Mouse (Mus musculus) cerebellum, adult 8-10 months (tissue): ENCODE results near the gene Flad1.

Experiments
- DNase-seq: peaks from one replicate; pipeline ENCODE4 v3.0.0; 2022

Flad1 gene

DNA sequence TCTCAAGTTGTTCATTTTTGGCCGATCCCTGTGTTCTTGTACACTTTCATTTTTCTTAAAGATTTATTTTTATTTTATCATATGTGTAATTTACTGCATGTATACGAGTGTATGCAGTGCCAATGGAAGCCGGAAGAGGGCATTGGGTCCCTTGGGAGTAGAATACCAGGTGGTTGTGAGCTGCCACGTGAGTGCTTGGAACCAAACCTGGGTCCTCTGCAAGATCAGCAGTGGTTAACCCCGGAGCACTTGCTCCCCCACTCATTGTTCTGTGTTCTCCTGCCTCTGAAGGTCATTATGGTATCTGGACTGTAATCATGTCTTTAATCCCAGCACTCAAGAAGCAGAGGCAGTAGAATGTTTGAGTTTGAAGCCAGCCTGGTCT, 13.5 kb upstream of the Flad1 start:
- no peak for DNase-seq

DNA sequence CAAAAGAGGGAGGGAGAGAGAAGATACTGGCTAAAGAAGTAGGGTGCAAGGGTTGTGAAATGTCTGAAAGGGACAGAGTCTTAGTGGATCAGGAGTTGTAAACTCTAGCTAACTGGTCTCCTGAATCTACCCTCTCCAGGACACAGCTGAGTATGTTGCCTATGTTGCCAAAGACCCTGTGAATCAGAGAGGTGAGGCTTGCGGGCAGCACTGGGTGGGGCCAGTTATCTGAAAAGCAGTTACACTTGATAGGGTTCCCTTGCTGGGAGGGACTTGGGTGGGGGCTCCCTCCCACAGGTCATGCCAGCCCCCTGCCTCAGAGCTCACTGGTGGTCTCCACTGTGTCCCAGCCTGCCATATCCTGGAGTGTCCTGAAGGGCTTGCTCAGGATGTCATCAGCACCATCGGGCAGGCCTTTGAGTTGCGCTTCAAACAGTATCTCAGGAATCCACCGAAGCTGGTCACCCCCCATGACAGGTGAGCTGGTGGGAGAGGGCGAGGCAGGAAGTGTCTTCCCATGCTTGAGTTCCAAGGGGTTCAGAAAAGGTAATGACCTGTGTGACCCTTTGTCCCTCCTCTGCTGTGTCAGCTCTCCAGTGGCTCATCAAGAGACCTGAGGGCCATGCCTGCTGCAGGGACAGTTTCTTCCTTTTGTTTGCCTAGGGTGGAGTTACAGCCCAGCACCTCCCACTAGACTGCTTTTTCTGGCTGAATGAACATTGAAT, 12.9 kb upstream of the Flad1 start:
- DNase-seq = no peak

DNA sequence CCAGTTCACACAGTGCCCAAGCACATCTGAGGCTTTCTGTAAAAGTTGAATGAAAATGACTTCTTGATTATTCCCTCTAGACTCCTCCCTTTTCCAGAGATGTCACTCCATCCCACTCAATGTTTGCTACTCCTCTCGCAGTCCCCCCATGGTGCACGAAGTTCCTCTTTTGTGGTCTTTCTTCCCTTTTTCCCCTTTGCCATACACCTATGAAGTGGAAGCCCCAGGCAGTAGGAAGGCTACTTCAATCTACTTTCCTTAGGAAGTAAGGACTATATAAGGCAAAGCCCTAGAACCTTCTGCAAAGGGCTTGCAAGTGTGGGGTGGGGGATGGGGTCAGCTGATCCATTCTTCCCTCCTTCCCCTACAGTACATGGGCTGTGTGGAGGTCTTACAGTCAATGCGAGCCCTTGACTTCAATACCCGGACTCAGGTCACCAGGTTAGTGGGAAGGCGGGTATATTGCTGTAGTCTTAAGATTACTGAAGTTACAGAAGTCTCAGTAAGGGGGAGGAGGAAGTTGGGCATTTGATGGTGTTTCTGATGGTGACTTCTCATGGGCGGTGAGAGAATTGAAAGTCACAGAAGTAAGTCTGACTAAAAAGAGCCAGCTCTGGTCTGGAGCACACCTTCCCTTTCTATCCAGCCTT, 11.0 kb upstream of the Flad1 start:
- no peak for DNase-seq

DNA sequence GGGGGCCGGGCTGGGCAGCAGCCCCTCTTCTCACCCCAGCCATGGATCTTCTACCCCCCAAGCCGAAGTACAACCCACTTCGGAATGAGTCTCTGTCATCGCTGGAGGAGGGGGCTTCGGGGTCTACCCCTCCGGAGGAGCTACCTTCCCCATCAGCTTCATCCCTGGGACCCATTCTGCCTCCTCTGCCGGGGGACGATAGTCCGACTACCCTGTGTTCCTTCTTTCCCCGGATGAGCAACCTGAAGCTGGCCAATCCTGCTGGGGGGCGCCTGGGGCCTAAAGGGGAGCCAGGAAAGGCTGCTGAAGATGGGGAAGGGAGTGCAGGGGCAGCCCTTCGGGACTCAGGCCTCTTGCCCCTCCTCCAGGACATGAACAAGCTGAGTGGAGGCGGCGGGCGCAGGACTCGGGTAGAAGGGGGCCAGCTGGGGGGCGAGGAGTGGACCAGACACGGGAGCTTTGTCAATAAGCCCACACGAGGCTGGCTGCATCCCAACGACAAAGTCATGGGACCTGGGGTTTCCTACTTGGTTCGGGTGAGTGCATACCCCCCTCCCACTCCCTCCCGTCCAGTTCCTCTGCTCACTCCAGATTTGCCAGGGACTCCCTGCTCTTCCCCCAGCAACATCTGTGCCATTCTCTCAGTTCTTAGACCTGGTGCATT, 10.3 kb upstream of the Flad1 start:
- DNase-seq = no peak

DNA sequence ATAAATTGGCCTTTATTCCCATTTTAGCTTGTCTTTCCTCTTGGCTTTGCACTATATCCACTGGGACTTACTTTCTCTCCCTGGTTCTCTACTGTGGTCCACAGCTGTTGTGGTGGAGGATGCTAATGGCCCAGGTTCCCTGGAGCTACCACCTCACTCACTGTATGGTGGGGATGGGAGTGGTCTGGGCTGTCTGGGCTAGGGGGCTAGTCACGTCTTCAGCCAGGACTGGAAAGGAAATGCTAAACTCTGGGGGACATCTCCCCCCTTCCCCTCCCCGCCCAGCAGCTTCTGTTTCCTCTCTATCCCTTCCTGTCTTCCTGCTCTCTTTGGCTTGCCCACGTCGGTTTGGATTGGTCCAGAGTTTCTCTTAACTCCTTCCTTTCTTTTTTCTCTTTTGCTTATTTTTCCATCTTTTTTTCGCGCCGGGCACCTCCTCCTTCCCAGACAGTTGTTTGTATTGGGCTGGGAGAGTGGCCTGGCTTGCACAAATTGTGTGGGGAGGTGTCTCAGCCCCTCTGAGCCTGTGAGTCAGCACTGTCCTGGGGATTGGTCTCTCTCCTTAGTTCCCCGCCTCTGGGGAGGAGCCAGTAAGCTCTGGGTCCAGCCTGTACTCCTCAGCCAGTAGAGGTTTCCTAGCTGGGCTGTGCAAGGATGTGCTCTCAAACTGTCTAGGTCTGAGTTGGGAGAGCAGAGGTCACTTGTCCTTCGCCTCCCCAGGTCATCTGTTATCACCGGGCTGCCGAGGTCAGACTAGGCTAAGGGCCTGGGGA, 9.5 kb upstream of the Flad1 start:
- DNase-seq = peak; percentile 48

DNA sequence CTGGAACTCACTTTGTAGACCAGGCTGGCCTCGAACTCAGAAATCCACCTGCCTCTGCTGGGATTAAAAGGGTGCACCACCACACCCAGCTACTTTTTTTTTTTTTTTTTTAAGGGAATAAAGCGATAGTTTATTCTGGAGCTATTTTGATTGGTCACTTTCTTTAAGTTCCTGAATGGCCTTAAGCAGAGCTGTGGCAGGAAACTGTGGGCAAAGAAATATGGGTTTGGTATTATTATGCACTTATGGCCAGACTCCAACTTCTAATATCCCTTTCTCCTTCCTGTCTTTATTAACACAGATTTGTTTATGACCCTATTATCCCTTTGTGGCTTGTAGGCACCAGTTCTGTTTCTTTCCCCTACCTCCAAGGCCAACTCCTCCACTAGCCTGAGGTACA, 8.8 kb upstream of the Flad1 start:
- no peak for DNase-seq

DNA sequence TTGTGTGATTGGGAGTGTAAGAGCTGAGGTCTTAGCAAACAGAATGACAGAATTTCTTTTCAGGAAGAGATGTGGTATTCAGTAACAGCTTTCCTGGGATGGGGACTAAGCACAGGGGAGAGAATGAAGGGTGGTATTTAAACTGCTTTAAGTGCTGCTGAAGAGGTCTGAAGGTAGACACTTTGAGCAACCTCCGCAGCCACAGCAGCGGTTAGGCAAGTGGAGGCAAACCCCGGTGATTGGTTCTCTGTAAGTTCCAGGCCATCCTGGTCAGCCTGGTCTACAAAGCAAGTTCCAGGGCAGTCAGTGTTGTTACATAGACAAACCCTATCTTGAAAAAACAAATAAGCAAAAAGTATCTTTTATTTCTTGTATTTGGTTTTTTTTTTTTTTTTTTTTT, 8.3 kb upstream of the Flad1 start:
- DNase-seq = no peak

DNA sequence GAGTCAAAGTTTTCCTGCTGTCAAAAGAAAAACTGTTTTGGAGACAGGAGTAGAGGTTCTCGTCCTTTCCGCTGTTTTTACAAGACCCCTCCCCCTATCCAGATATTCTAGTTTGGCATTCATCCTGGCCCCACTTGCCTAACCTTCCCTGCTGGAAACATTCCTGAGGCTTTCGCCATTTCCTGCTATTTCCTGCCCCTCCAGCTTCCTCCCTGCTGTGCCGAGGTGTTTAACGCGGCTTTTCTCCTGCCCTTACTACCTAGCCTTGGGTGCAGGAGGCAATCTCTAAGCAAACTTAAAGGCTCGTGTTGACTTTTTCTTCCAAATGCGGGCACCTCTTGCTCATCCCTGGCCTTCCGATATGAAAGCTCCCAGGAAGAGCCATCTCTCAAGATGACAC, 7.9 kb upstream of the Flad1 start:
- DNase-seq = no peak

DNA sequence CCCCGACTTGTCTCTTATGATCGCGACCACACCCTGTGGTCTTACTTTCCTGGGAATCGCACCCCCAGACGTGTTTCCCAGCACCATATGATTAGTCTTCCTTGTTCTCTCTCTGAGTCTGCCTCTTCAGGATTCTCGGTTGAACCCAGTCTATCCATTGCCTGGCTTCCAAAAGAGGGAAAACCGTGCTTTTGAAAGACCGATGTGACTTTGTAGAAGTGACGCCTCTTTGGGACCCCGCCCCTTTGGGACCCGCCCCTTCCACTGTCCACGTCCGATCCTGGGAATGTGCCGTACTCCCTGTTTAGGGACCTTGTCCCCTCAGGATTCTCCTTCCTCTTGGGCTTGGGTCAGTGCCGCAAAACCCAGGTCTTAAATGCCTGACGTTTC, 7.2 kb upstream of the Flad1 start:
- DNase-seq = peak; percentile 37

- peak; percentile 84 for DNase-seq
Measured at GRCm38 (mm10) chr3:89418170-89418860, 6.6 kb upstream of the Flad1 start, which contains the start of the genes Cks1b and Shc1. TSS of gene Cks1b (minus strand) at chr3:89418383. TSS of gene Shc1 (plus strand) at chr3:89418443.

- DNase-seq = no peak
Measured at GRCm38 (mm10) chr3:89417840-89418169, 6.1 kb upstream of the Flad1 start.

GRCm38 (mm10) chr3:89417131-89417530, 5.5 kb upstream of the Flad1 start:
- no peak for DNase-seq

GRCm38 (mm10) chr3:89416158-89416557, 4.5 kb upstream of the Flad1 start:
- no peak for DNase-seq

GRCm38 (mm10) chr3:89410864-89411263, 806 bp downstream of the Flad1 start:
- no peak for DNase-seq

- no peak for DNase-seq
Measured at GRCm38 (mm10) chr3:89409701-89410100, 2.0 kb downstream of the Flad1 start.

GRCm38 (mm10) chr3:89408448-89408847, 3.2 kb downstream of the Flad1 start:
- no peak for DNase-seq

GRCm38 (mm10) chr3:89406887-89407286, 4.8 kb downstream of the Flad1 start:
- DNase-seq = no peak

GRCm38 (mm10) chr3:89402693-89403092, 9.0 kb downstream of the Flad1 start, which contains the start of gene Lenep:
TSS of gene Lenep (minus strand) at chr3:89402793.
- no peak for DNase-seq

GRCm38 (mm10) chr3:89401329-89401728, 10.3 kb downstream of the Flad1 start:
- DNase-seq = no peak

DNA sequence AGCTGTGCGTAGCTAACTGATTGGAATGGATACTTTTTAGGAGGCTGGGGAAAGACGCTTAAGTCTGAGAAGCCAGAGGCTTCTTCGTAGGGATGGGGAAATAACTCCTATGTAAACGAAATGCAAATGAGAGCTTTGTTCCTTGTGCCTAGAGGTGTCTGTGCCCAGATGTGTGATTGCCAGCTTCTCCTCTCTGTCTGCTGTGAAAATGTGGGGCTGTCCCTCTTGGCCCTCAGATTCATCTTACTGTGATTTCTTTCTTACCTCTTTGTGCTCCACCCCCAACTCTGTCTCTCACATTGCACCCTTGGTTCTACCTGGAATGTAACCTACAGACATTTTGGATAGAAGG, 15.0 kb downstream of the Flad1 start:
- no peak for DNase-seq

DNA sequence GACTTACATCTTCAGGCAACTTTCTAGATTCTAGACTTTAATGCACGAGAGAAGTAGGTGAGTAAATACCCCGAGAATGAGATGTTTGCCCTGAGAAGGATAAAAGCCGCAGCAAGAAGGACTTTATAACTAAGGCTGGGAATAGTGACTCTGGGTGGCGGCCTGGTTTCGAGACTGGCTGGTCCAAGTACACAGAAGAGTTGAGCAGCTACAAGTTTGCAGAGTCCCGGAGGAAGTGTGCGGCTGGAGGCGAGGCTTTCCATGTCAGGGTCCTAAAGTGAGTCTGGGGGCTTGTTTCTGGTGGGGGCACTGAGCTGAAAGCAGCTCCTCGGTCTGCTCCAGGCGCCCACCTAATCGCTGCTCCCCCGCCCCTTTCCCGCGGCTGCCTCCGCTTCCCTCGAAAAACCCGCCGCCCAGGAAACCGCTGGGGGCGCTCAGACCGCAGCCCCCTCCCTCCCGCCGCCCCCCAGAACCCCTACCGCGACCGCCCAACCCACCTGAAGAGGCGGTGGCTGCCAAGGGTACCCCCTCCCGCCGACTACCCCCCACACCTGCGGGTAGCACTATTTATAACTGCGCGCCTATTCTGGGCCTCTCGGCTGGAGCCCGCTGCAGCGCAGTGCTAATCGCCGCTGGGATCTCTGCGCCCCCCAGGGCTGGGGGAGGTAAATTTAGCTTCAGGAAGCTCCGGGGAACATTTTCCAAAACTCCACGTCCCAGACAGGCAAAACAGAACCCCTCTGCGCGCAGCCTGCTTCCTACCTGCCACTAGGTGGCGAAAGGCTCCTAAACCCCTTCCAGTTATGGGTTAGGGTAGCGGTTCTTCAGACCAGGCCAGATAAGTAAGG, 15.6 kb downstream of the Flad1 start:
- peak; percentile 76 for DNase-seq

DNA sequence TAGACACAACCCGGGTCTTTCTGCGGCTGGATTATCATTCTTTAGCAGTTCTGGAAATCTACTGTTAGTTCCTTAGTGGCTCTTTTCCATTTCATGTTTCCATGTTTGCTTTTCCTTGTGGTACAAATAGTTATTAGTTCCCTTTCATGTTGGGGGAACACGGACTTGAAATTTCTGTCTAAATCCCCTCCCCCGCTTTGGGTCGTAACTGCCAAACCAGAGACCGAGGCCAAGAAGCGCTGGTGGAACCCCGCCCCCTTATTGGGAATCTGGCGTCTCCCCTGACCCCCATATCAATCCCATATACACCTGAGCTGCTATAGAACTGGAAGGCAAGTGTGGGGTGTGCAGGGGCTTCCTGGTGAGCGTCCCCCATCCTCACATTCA, 16.3 kb downstream of the Flad1 start:
- DNase-seq = peak; percentile 51
